ENCODE assay signal across 26 mouse cellular contexts in genomic region chr16:35282456-35282855, GRCm38 (mm10).
"Had no signal": no experiment of that assay in that cellular context is flagged by ENCODE, and none has a peak within 500 bp of the region (broad histone marks: within the 10 kb centered on the region; RNA-seq: fewer than 3 reads in every experiment).

No protein-coding gene starts in this region.

- H3K27ac ChIP-seq: gastrocnemius, adult 2 months; heart, embryonic 13.5 days; heart, embryonic 15.5 days; hindbrain, embryonic 10.5 days; hindbrain, embryonic 12.5 days; hindbrain, embryonic 14.5 days; hindbrain, postnatal 0 days; kidney, embryonic 15.5 days; kidney, postnatal 0 days; limb, embryonic 13.5 days; limb, embryonic 15.5 days had no signal

- H3K4me1 ChIP-seq: heart, embryonic 13.5 days; heart, embryonic 15.5 days; kidney, embryonic 15.5 days; limb, embryonic 13.5 days; limb, embryonic 15.5 days had no signal

- H3K4me3 ChIP-seq: gastrocnemius, adult 2 months; heart, embryonic 13.5 days; heart, embryonic 15.5 days; hindbrain, embryonic 10.5 days; hindbrain, embryonic 12.5 days; kidney, embryonic 15.5 days; limb, embryonic 13.5 days; limb, embryonic 15.5 days had no signal

- H3K27me3 ChIP-seq: heart, embryonic 15.5 days; hindbrain, embryonic 12.5 days; kidney, embryonic 15.5 days; limb, embryonic 13.5 days; limb, embryonic 15.5 days had no signal

- ATAC-seq: forebrain, embryonic 16.5 days; hindbrain, postnatal 0 days; intestine, postnatal 0 days had no signal

- H3K9me3 ChIP-seq: heart, embryonic 13.5 days; heart, embryonic 15.5 days; hindbrain, embryonic 10.5 days; hindbrain, embryonic 12.5 days; kidney, embryonic 15.5 days; limb, embryonic 13.5 days; limb, embryonic 15.5 days had no signal

- H3K36me3 ChIP-seq: hindbrain, embryonic 10.5 days; kidney, embryonic 15.5 days; limb, embryonic 13.5 days had no signal

- H3K9ac ChIP-seq: heart, embryonic 13.5 days; heart, embryonic 15.5 days; hindbrain, embryonic 12.5 days; hindbrain, embryonic 14.5 days; kidney, embryonic 15.5 days; limb, embryonic 13.5 days; limb, embryonic 15.5 days had no signal

- DNase-seq: gastrocnemius, adult 2 months; gastrocnemius, postnatal 10 days; gastrocnemius, postnatal 25 days; heart, adult 18-20 months; heart, postnatal 14 days; heart, postnatal 4 days; kidney, adult 2 months; kidney, adult 9 months; kidney, postnatal 14 days; kidney, postnatal 36 days; layer of hippocampus, adult 9-11 months; layer of hippocampus, postnatal 36 days; left cerebral cortex, postnatal 4 days had no signal

- H3K4me2 ChIP-seq: heart, embryonic 11.5 days; heart, embryonic 13.5 days; heart, embryonic 15.5 days; hindbrain, embryonic 12.5 days; hindbrain, embryonic 14.5 days; kidney, embryonic 15.5 days; limb, embryonic 13.5 days; limb, embryonic 15.5 days had no signal
